Mouse (Mus musculus) midbrain, embryonic 10.5 days (tissue): ENCODE measurements around the gene Asic4. TPM values are rescaled to one million over a fixed set of nuclear protein-coding genes. Genes with fewer than 3 reads are reported as not detected.
A peak's percentile ranks its signal among the peaks of the same experiment; 100 is the strongest.

Source experiments
- DNase-seq: peaks from one replicate; pipeline ENCODE4 v3.0.0-alpha.2; 2017; ENCODE audit warnings: low spot score
- H3K27ac ChIP-seq: fragments of 300-500 bp; sonication (generic); replicated peaks from 2 replicates; pipeline ENCODE4 v1.5.1; 2016; ENCODE audit warnings: mild to moderate bottlenecking
- H3K27me3 ChIP-seq: fragments of 300-500 bp; sonication (generic); 2 replicates; pipeline ENCODE4 v1.6.1; 2016; ENCODE audit warnings: low read depth, mild to moderate bottlenecking; ENCODE audit not compliant: poor library complexity, severe bottlenecking
- H3K36me3 ChIP-seq: fragments of 300-500 bp; sonication (generic); 2 replicates; pipeline ENCODE4 v1.6.1; 2016; ENCODE audit warnings: mild to moderate bottlenecking, moderate library complexity
- H3K4me1 ChIP-seq: fragments of 300-500 bp; sonication (generic); 2 replicates; pipeline ENCODE4 v1.6.1; 2016
- H3K4me3 ChIP-seq: fragments of 300-500 bp; sonication (generic); 2 replicates; pipeline ENCODE4 v1.5.1; 2016; ENCODE audit warnings: mild to moderate bottlenecking, moderate library complexity
- H3K9me3 ChIP-seq: fragments of 300-500 bp; sonication (generic); replicated peaks from 2 replicates; pipeline ENCODE4 v1.6.1; 2016; ENCODE audit warnings: mild to moderate bottlenecking
- WGBS: fragments of 180-500 bp; shearing (Covaris S2); methylation state at CpG from one replicate; pipeline ENCODE4 v1.1.7; 2016; 5-methylcytosine and 5-hydroxymethylcytosine counted together
- polyA plus RNA-seq: library from polyadenylated mRNA; unstranded; fragments of >200 nt; fragmentation: Nextera tagmentation; extraction: Ambion mirVana; gene quantifications from 2 replicates; pipeline ENCODE4 v1.2.1, GENCODE M21; 2016

Asic4 gene
- polyA plus RNA-seq, 1 experiment from 2014 or later: 6.1 TPM

DNA sequence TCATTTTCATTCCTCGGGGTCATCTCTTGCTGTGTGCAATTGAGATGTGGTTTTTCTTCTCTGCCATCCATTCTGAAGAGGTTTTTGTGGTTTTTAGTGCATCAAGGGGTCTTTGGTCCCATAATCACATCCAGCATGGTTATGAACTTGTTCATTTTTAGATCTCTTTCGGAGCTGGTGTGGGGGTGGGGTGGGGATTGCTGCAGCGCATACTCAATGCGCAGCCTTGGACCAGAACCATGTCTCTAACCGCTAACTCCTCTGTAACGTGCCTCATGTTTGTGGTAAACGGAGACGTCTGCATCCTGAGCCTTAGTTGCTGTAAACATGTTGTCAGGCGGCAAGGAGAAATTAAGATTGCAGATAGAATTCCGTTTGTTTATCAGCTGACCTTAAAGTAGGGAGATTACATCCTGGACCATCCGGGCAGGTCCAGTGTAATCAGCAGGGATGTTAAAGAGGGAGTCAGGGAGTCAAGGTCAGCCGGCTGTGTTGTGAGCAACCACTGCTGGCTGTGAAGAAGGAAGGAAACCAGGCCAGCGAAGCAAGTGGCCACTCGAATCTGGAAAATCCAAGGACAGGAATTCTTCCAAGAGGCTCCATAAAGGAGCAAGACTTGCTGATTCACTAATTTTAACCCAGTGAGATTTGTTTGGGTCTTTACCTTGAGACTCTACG is 66.6 kb downstream of the Asic4 start:
- WGBS: 84% methylated on average over 15 of the region's 15 CpGs
- Histone ChIP-seq H3K27ac (no peak overlapping the region), H3K4me1 (peaks cover 11% of the 10 kb centered on the region), H3K4me3 (no peak overlapping the region), H3K27me3 (no peaks in the 10 kb centered on the region), H3K36me3 (no peaks in the 10 kb centered on the region), H3K9me3 (no peaks in the 10 kb centered on the region)
- DNase-seq: no peak

DNA sequence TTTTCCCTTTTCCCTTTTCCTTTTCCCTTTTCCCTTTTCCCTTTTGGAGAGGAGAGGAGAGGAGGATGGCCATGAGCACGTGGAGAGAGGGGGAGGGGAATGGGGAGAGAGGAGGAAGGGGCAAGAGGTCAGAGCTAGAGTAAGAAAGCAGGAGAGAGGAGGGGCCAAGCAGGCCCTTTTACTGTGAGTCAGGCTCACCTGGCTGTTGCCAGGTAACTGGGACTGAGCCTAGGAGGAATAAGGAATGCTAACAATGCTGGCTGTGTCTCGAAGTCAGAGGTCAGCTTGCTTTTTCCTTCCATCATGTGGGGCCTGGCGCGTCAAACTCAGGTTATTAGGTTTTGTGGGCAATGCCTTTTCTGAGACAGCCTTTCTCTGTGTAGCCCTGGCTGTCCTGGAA is 67.7 kb downstream of the Asic4 start:
- H3K9me3 ChIP-seq: no peaks in the 10 kb centered on the region
- DNase-seq: no peak
- WGBS: 45% methylated on average over 4 of the region's 4 CpGs
- H3K4me3 ChIP-seq: no peak overlapping the region
- H3K27ac ChIP-seq: no peak overlapping the region
- no peaks in the 10 kb centered on the region for H3K27me3 ChIP-seq
- H3K4me1 ChIP-seq: peaks cover 19% of the 10 kb centered on the region
- no peaks in the 10 kb centered on the region for H3K36me3 ChIP-seq

DNA sequence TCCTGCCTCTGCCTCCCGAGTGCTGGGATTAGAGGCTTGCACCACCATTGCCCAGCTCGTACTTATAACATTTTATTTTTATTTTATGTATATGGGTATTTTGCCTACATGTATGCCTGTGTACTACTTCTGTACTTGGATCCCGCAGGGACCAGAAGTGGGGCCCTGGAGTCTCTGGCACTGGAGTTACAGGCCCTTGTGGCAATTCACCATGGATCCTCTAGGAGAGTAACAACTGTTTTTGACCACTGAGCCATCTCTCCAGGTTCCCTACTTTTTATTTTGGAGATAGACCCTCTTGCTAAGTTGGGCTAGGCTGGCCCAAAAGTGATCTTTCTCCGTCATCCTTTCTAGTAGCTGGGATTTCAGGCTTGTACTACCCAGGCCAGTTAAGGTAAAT is 68.2 kb downstream of the Asic4 start:
- no peak overlapping the region for H3K27ac ChIP-seq
- no peak overlapping the region for H3K4me3 ChIP-seq
- peaks cover 19% of the 10 kb centered on the region for H3K4me1 ChIP-seq
- DNase-seq: no peak
- H3K36me3 ChIP-seq: no peaks in the 10 kb centered on the region
- H3K27me3 ChIP-seq: no peaks in the 10 kb centered on the region
- 92% methylated on average over 4 of the region's 4 CpGs for WGBS
- no peaks in the 10 kb centered on the region for H3K9me3 ChIP-seq

DNA sequence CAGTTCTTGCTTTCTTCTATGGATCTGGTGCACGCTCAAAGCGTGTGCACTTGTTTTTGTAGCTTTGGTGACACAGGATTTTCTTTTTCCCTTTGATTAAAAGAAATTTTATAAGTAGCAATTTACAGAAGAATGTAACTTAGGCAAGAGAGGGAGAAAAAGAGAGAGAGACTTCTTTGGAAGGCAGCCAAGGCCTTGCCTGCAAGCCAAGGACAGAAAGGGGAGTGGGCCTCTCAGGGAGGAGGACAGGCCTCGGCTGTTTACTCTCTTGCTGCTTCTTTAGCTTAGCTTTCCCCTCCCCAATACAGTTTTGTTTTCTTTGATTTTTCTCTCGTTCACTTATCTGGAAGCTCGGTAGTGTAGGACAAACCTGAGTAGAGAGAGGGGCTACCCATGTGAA is 69.3 kb downstream of the Asic4 start:
- no peaks in the 10 kb centered on the region for H3K27me3 ChIP-seq
- peaks cover 19% of the 10 kb centered on the region for H3K4me1 ChIP-seq
- H3K36me3 ChIP-seq: no peaks in the 10 kb centered on the region
- H3K4me3 ChIP-seq: no peak overlapping the region
- H3K27ac ChIP-seq: no peak overlapping the region
- no peaks in the 10 kb centered on the region for H3K9me3 ChIP-seq
- 91% methylated on average over 5 of the region's 5 CpGs for WGBS
- no peak for DNase-seq

DNA sequence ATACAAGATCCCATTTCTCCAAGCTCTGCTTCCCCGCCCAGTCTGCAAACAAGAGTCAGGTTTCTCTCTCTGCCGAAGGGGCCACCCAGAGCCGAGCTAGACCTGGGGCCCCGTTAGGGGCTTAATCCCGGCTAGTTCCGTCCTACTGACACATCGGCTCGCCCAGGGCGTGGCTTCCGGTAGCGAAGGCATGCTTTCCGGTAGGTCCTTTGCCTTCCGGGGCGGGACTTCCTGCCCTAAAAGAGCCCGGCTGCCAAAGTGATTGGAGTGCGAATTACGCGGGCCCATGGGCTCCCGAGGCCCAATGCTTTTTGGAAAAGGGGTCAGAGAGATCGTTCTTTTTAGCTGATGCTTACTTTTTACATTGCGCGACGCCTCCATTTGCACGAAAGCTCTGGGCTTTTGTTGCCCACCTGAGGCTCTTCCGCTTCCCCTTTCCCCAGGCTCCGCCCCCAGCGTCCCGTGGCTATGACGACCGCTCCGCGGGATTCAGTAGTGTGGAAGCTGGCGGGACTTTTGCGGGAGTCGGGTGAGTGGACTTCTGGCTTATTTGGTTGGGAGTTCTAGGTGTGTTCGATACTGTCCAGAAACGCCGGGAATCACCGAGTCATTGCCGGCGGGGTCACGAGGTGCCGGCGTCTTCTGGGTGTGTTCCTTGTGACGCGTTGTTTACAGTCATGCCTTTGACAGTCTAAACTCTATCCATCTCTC is 71.2 kb downstream of the Asic4 start, which contains the start of gene Stk11ip:
Stk11ip (plus strand) TSS at position 209 of the 711 bp plus-strand sequence.
- Histone ChIP-seq H3K9me3 (no peaks in the 10 kb centered on the region), H3K27me3 (no peaks in the 10 kb centered on the region), H3K36me3 (peaks cover 13% of the 10 kb centered on the region), H3K4me1 (peaks cover 19% of the 10 kb centered on the region), H3K27ac (peak within 1 kb of the TSS; percentile 87), H3K4me3 (peak within 1 kb of the TSS; percentile 76)
- WGBS: under 1% methylated on average over 46 of the region's 46 CpGs
- DNase-seq: peak; percentile 98

Other genes starting within 250 kb of the Asic4 start
- 14.8 and 16.0 TPM in 2 replicates for gene Glb1l, start 239.6 kb upstream of the Asic4 start, polyA plus RNA-seq
- gene Stk16, start 239.6 kb upstream of the Asic4 start, polyA plus RNA-seq: 142 and 154 TPM in 2 replicates
- gene Tuba4a, start 230.6 kb upstream of the Asic4 start, polyA plus RNA-seq: 9.0 and 10.0 TPM in 2 replicates
- not detected in 2 replicates for gene A630095N17Rik, start 218.3 kb upstream of the Asic4 start, polyA plus RNA-seq
- 27.5 and 27.9 TPM in 2 replicates for gene Dnajb2, start 214.0 kb upstream of the Asic4 start, polyA plus RNA-seq
- gene Ptprn, start 185.9 kb upstream of the Asic4 start, polyA plus RNA-seq: 3.6 and 6.1 TPM in 2 replicates
- 7.2 and 16.2 TPM in 2 replicates for gene Resp18, start 172.0 kb upstream of the Asic4 start, polyA plus RNA-seq
- 157 and 176 TPM in 2 replicates for gene Dnpep, start 132.4 kb upstream of the Asic4 start, polyA plus RNA-seq
- 1.1 and 2.8 TPM in 2 replicates for gene Des, start 90.1 kb upstream of the Asic4 start, polyA plus RNA-seq
- gene Speg, start 75.1 kb upstream of the Asic4 start, polyA plus RNA-seq: 23.6 and 26.9 TPM in 2 replicates
- gene Gmppa, start 14.5 kb upstream of the Asic4 start, polyA plus RNA-seq: 70.2 and 73.1 TPM in 2 replicates
- gene Chpf, start 28.9 kb downstream of the Asic4 start, polyA plus RNA-seq: 24.4 and 25.2 TPM in 2 replicates
- 9.9 and 17.4 TPM in 2 replicates for gene Tmem198, start 29.1 kb downstream of the Asic4 start, polyA plus RNA-seq
- 35.2 and 35.7 TPM in 2 replicates for gene Obsl1, start 56.0 kb downstream of the Asic4 start, polyA plus RNA-seq
- gene Inha, start 56.6 kb downstream of the Asic4 start, polyA plus RNA-seq: 1.7 and 2.7 TPM in 2 replicates
- gene Stk11ip, start 71.1 kb downstream of the Asic4 start, polyA plus RNA-seq: 31.7 and 33.0 TPM in 2 replicates
- 13.2 and 16.7 TPM in 2 replicates for gene Slc4a3, start 95.8 kb downstream of the Asic4 start, polyA plus RNA-seq